Mouse (Mus musculus) cerebellum, adult 11 months (tissue): ENCODE data around the gene Adamts12.

ENCODE experiments used
- DNase-seq: peaks from one replicate; pipeline ENCODE4 v3.0.0; 2022

Gene Adamts12

DNA sequence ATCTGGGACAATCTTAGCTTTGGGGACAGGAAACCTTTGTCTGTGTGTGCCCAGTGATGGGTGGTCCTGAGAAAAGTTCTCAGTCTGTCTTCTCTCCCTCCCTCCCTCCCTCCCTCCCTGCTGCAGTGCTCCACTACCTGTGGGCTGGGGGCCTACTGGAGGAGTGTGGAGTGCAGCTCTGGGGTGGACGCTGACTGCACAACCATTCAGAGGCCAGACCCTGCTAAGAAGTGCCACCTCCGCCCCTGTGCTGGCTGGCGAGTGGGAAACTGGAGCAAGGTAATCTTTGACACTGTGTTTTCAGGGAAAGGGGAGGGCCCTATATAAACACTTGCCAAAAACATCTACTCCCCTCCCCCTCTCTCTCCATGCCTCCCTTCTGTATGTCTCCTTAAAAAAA, 252.5 kb downstream of the Adamts12 start:
- DNase-seq, result no peak

DNA sequence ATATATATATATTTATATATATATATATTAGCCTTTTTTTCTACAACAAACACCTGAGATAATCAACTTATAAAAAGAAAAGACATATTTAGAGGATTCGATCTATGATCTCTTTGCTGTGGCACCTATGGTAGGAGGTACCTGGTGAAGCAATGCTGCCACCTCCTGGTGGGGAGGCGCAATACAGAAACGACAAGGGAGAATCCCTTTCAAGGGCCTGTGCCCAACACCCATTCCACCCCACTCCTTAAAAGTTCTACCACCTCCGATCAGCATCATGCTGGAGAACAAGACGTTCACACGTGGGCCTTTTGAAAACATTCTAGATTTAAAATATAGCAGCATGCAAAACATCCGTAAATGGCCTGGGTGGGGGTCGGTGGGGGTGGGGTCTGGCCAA, 255.9 kb downstream of the Adamts12 start:
- no peak for DNase-seq

DNA sequence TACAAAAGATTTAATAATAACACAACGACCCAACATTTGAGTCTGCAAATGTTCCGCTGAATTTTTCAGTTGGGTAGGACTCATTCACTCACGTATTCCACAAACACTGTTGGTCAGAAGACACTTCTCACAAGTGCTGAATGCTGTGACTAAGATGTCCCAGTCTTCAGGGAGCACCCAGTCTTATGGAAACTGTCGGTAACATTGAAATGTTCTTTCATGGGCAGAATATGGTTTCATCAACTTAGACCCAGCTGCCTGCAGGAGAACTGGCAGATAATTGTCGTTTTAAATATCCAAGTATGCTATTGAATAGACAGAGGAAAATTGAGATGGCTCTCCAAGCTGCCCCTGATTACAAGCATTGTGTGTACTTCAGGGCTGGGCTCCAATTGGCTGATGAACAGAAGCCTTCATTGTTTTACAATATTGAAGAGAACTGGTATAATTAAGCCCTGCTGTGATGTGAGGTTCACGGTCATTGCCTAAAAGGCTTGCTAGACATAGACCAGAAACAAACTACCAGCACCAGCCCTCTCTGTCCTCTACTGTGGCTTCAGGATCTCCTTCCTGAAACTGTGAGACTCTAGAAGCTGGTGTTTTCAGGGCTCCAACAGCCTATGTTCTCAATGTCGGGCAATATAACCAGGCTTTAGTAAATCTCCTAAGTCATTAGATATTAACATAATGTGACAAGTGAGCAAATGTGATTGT, 275.0 kb downstream of the Adamts12 start:
- no peak for DNase-seq

DNA sequence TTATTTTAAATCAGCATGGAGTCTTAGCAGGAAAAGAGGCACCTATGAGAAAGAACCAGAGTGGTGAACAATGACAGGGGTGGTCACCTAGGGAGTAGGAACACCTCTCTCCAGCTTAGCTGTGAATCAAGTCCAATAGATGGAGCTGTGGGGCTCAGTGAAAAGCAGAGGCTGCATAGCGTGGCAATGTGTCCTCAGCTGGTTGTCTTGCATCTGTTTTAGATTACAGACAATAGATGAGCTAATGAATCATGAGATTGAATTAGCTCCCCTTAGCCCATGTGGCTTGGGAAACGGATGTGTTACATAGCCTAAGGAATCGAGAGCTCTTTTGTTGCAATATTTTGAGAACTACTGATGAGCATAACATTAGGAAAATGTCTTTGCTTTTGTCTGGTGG, 291.3 kb downstream of the Adamts12 start:
- DNase-seq, result no peak

DNA sequence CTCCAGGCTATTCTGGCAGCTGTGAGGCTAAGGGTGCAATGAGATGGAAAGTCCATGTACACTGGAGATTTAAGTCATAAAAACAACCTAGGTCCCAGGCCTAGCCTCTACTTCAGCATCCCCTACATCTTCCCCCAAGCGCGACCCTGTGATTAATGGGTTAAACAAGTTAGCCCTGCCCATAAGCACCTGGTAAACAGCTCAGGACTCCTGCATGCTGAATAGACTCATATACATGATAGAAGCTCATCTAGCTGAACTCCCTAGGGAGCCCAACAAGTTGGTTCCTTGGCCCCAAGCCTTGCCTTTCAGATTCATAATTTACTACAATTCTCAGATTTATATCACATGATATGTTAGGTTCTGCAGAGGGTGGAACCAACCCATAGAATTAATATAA, 292.9 kb downstream of the Adamts12 start:
- DNase-seq, result no peak

DNA sequence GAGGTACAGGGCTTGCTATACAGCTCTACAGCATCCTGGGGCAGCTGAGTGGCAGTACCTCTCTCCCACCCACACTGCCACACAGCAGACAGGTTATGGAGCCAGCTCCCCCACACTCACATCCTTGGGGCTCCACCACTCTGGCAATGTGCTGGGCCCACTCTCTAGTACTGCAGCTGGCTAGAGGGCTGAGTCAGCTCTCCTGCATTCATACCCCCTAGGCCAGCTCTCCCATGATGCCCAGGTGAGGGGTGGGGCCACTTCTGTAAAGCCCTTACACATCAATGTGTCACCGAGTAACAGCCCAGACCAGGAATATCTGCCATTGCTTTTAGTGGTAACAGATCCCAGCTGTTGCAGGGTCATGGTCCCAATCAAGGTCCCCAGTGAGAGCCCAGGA, 296.3 kb downstream of the Adamts12 start:
- DNase-seq, result no peak

DNA sequence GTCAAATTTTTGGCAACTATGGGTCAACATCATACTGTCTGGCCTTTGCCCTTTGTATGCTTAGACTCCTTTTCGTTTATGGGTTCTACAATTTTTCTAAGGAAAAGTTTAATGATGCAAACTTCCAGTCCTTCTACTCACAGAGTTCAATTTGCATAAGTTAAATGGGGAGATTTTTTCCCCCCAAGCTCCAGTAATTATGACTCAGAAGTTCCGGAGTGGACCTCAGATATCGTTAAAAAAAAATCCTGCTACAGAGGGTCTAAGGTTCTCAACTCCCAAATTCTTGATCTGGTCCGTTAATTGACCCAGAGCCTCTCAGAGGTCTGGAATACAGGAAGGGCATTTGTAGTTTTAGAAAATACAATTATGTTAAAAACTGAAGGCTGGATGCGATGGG, 297.2 kb downstream of the Adamts12 start:
- no peak for DNase-seq

DNA sequence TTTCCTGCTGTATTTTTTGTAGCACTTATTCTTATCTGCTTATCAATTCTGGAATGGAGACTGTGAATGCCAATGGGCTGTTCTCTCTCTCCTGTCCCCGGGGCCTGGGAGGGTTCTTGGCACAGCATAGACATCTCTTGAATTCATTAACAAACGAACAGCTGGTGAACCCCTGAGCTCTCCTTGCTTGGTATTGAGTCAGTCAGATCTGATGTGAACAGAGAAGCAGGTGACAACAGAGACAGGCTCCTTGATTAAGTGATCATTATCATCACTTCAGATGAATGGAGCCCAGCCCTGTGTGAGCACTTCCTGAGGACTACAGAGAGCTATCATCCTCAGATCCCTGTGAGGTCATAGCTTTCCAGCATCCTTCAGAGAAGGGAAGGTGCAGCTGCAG, 299.5 kb downstream of the Adamts12 start:
- no peak for DNase-seq

DNA sequence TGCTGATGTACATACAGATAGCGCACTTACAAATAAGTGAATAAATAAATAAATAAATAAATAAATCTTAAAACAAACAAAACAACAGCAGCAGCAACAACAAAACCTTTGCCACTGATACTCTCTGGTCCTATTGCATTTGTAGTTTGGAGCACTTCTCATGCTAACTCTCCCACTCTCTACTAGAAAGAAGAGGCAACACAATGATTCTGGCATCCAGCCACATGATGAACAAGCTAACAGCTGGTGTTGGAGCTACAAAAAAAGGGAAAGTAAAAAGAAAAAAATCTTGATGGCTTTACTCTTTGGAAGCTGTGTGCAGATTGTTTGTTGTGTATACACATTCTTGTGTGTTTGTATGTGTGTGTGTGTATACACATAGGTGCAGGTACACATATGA, 300.2 kb downstream of the Adamts12 start:
- no peak for DNase-seq

DNA sequence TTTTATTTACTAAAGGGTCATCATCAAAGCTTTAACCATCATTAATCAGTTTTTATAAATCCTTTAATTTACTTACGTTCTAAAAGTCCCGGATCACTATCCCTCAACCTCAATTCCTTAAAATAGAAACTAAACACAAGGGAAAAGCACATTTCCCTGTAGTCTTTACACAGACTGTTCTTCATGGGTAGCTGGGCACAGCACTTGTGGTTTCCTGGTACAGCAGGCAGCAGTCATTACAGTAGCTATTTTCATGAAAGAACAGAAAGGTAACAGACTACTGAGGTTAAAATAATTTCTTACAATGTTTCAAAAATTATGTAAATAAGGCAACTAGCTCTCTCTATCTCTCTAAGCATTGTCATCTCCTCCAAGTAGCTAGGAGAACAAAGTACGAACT, 305.0 kb downstream of the Adamts12 start:
- no peak for DNase-seq

DNA sequence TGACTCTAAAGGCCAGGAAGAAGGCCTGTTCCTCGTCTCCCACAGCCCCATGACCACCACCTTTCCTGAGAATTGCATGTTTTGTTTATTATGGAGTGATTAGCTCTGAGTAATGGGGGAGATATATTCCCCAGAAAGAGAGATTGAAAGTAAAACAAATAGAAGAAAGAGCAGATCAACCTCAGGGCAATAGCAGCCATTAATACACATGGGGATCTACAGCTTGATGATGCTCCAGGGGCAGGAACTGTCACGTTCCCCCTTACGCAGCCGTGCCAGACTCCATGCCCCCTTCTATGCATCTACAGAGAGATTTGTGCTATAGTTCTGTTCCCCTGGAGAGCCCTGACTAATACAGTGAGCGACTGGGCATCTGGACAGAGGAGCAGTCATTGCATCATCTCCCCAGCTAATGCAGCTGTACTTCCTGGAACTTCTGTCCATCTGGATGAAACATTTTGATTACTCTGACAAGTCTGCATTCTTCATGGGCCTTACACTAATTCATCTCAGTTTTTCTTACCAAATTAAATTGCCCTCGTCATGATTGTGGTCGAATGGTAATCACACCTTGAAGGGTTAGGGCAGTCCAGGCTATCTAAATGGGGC, 306.0 kb downstream of the Adamts12 start:
- no peak for DNase-seq

DNA sequence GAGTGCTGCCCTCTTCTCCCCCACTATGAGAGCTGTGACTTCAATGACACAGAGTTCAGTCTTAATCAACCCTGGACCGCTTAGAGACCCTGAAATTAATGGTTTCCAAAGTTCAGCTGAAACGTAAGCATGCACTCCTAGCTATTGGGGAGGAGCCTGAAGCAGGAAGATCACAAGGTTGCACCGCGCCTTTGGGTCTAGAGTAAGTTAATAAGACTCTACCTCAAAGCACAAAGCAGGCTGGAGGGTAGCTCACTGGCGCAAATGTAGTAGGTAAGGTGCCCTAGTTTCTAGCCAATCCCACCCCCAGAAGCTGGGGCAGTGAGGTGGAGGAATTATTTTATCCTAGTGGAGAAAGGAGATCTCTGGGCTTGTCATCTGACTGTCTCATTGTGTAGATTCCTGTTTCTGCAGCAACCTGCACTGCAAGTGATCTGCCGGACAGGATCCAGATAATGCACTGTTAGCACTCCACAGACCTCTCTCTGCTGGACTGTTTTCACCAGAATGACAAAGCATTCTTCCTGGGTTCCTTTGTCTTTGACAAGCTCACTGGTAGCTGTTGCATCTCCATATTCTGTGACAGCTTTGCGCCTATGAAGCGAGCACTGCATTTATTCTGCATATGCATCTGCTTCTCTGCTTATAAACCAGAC, 315.0 kb downstream of the Adamts12 start:
- DNase-seq, result no peak

DNA sequence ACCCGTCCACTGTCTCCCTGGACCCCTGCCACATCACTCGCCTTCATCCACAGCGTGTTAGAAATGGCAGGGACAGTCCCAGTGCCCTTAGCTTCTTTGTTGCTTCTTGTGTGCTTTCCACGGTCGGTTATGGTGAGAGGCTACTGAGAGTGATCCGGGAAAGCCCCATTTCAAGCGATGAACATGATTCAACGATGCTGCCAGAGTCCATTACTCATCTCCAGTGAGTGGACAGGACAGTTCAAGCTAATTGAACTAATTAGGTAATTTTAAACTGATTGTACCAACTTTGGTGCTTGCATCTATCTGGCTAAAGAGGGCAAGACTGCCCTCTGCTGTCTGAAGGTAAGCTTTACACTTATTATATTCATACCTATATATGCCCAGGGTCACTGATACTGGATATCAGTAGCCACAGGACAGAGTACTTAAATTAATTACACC, 315.5 kb downstream of the Adamts12 start:
- no peak for DNase-seq

DNA sequence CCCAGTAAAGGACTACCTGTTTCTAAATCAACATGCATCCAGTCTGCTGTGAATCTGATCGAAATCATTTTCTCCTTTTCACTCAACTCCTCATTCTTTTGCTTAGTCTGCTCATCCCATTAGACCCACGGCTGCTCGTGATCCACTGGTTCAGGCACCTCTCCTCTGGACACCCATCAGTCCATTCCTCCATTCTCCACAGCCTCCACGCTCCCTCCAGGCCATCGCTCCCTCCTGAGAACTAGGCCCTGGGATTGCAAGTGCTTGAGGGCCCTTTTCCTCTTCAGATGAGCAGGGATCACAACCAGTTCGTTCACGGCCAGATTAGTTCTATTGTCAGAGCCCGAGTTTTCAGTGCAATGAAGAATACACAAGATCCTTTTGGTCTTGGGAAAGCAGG, 316.0 kb downstream of the Adamts12 start:
- no peak for DNase-seq

DNA sequence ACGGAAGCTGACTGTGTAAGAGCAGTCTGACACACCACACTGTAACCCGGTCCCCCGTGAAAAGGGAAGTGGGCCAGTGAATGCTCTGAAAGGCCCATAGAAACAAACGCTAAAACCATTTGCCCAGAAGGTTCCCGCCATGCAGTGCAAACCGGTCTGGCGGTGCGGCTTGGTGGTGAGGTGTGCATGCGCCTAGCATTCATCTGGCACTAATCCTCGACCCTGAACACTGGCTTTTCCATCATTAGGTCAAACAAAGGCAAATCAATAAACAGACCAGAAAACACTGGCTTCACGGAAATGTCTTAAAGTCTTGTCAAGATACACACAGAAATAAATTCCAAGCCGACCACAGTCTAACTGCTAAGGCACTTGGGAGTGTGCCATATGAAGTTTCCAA, 318.0 kb downstream of the Adamts12 start:
- DNase-seq, result no peak

DNA sequence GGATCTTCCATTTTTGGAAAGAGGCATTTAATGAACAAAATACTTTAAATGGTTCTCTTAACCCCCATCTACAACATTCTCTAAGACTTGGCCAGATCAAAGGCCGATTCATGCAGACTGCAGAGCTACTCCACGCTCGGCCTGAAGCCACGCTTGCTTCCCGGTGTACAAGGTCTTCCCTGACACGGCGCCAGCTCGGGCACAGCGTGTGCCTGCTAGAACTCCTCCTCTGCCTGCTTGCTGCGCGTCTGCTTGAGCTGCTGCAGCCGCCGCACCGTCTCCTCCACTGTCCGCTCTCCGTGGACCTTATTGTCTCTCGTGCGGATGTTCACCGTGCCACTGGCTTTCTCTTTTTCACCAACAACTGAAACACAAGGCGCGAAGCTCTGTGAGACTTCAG, 319.2 kb downstream of the Adamts12 start:
- DNase-seq, result no peak

DNA sequence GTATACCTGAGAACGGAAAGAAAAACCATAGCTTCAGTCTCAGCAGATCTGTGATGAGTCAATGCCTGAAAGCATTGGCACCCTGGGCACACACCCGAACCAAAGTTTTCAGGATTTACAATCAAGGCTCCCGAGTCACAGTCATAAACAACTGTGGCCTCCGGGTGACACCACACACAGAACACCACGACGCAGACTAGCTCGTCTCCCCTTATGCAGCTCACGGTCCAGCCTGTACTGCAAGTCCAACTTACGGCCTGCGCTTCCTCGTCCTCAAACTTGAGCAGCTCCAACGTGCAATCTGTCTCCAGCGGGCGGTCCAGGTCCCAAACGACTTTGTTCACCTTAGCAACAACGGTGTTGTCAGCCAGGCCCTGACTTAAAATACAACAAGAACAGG, 328.3 kb downstream of the Adamts12 start:
- DNase-seq, result no peak

DNA sequence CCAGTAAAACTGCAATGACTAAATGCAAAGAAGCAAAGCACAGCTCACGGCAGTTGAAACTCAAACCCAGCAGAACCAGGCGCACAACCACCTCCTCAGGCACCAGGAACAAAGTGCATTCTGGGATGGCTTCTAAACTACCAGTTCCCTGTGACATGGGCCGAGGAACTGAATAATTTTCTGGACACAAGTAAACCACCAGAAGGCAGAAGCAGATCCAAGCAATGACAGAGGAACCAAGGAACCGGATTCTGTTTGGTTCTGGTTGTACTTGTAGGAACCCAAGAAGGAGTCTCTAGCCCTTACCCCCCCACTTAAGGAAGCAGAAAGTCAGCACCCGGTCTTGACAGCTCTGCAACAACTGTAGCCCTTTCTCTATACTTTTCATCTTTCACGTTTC, 331.8 kb downstream of the Adamts12 start:
- DNase-seq, result no peak
